Mouse (Mus musculus): Measurements from ENCODE around the gene Rnf32.

DNA sequence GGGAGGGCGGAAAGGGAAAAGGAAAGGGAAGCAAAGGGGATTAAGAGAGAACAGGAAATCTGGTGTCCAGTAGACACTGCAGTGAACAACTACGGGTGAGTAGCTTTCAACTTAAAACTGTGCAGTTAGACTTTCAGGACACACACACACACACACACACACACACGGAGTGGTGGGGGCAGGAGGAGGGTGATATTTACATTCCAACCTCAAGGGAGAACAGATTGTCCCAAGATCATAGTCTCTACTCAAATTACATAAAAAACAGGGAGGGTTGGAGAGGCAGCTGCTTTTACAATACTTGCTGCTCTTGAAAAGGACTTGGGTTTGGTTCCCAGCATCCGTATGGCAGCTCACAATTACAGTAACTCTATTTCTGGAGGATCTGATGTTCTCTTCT lies 45.6 kb upstream of the Rnf32 start:
- no peak for TF ChIP-seq CTCF (IDR thresholded peaks at IDR 0.05; ENCODE audit: low read depth)
- TF ChIP-seq EP300 (IDR thresholded peaks at IDR 0.05; ENCODE audit: low read depth) = no peak

All from liver, postnatal 0 days (tissue).